18 mouse cellular contexts compared by ENCODE assay signal in the genomic region with DNA sequence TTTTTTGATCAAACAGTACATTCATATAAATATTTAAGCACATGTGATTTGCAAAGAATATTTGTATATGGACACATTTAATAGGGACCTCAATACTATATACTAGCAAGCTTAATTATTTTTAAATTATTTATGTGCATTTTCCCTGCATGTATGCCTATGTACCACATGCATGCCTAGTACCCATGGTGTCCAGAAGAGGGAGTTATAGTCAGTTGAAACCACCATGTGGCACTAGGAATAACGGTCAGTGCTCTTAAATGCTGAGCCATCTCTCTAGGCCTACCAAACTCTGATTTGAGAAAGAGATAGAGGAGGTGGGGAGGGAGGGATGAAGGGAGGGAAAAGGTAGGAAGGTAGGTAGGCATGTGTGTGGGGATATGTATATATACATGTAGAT. TPM values are rescaled to one million over a fixed set of nuclear protein-coding genes. Genes with fewer than 3 reads are reported as not detected.
A peak's percentile ranks its signal among the peaks of the same experiment; 100 is the strongest.
DNase-seq lines count a peak whose midpoint lies in the region; ATAC-seq and TF ChIP-seq lines count a peak whose summit lies in the region.
"Had no signal": no experiment of that assay in that cellular context is flagged by ENCODE, and none has a peak within 500 bp of the region (broad histone marks: within the 10 kb centered on the region; RNA-seq: fewer than 3 reads in every experiment).

No protein-coding gene starts in this region.

- intact Hi-C loops in heart, adult 2 months (cut with DNase I), result no loop called here

- peaks cover 3% of the 10 kb centered on the region for H3K36me3 ChIP-seq in heart, adult 2 months (ENCODE audit: control insufficient read depth, insufficient read depth, low read length)
- peaks cover 76% of the 10 kb centered on the region for H3K36me3 ChIP-seq in heart, embryonic 10.5 days
- H3K36me3 ChIP-seq in lung, postnatal 0 days (ENCODE audit: insufficient read depth, low read length), result peaks cover 25% of the 10 kb centered on the region; the same call in 1 of the 2 replicates

- H3K9ac ChIP-seq in heart, adult 2 months (ENCODE audit: low read depth, low read length), result no peak overlapping the region
- no peak overlapping the region for H3K9ac ChIP-seq in lung, postnatal 0 days (replicated peaks; ENCODE audit: low read depth)
- H3K9ac ChIP-seq: embryonic facial prominence, embryonic 13.5 days; hindbrain, embryonic 14.5 days had no signal

- no peak overlapping the region for H3K27ac ChIP-seq in heart, adult 2 months
- no peak overlapping the region for H3K27ac ChIP-seq in heart, embryonic 10.5 days
- H3K27ac ChIP-seq in lung, postnatal 0 days (ENCODE audit: low read length), result no peak overlapping the region
- H3K27ac ChIP-seq: embryonic facial prominence, embryonic 13.5 days; hindbrain, embryonic 14.5 days had no signal

- no peak for DNase-seq in heart, adult 2 months
- no peak for DNase-seq in heart, embryonic 10.5 days (ENCODE audit: low spot score)
- DNase-seq in lung, postnatal 0 days (ENCODE audit: low spot score), result no peak
- no peak for DNase-seq in lung, adult 18-20 months
- peak; percentile 25 for DNase-seq in NIH3T3 (ENCODE audit: low read depth)
- DNase-seq in retina, embryonic 14.5 days (ENCODE audit: low spot score), result peak; percentile 55
- no peak for DNase-seq in thymus, postnatal 10 days (ENCODE audit: low spot score in 2 of 2)
- DNase-seq in frontal cortex, postnatal 10 days (ENCODE audit: low spot score in 2 of 2), result no peak
- DNase-seq: adrenal gland, postnatal 36 days; cerebellum, adult 18-20 months; kidney, postnatal 25 days; lung, postnatal 10 days; spleen, adult 18-20 months; thymus, adult 2 months had no signal

- H3K4me2 ChIP-seq in lung, postnatal 0 days (replicated peaks; ENCODE audit: low read depth, low read length), result no peak overlapping the region
- H3K4me2 ChIP-seq: embryonic facial prominence, embryonic 13.5 days; heart, embryonic 11.5 days; hindbrain, embryonic 14.5 days had no signal

- no peak for TF ChIP-seq POLR2A in heart, adult 2 months (IDR thresholded peaks at IDR 0.05; ENCODE audit: insufficient read depth, low read depth, low read length)

- no peaks in the 10 kb centered on the region for H3K79me2 ChIP-seq in heart, adult 2 months (replicated peaks; ENCODE audit: control insufficient read depth, insufficient read depth, low read length)

- no peaks in the 10 kb centered on the region for H3K27me3 ChIP-seq in heart, adult 2 months (ENCODE audit: control insufficient read depth, insufficient read depth, low read length)
- H3K27me3 ChIP-seq in heart, embryonic 10.5 days (ENCODE audit: insufficient read depth, poor library complexity, severe bottlenecking), result no peaks in the 10 kb centered on the region
- no peaks in the 10 kb centered on the region for H3K27me3 ChIP-seq in lung, postnatal 0 days (replicated peaks; ENCODE audit: insufficient read depth, low read length)
- H3K27me3 ChIP-seq: embryonic facial prominence, embryonic 13.5 days had no signal

- no peak for TF ChIP-seq EP300 in heart, adult 2 months (IDR thresholded peaks at IDR 0.05; ENCODE audit: insufficient read depth, low read depth, low read length)
- no peak for TF ChIP-seq EP300 in lung, postnatal 0 days (IDR thresholded peaks at IDR 0.05)

- peak; percentile 66 for TF ChIP-seq CTCF in heart, adult 2 months (IDR thresholded peaks at IDR 0.05)
- TF ChIP-seq CTCF in lung, postnatal 0 days (IDR thresholded peaks at IDR 0.05), result peak; percentile 61

- no peaks in the 10 kb centered on the region for H3K9me3 ChIP-seq in heart, embryonic 10.5 days
- no peaks in the 10 kb centered on the region for H3K9me3 ChIP-seq in lung, postnatal 0 days (ENCODE audit: low read length)
- H3K9me3 ChIP-seq: embryonic facial prominence, embryonic 13.5 days; G1E had no signal

- H3K4me3 ChIP-seq in heart, adult 2 months, result no peak overlapping the region
- no peak overlapping the region for H3K4me3 ChIP-seq in heart, embryonic 10.5 days
- H3K4me3 ChIP-seq in lung, postnatal 0 days (ENCODE audit: low read depth, low read length), result no peak overlapping the region
- H3K4me3 ChIP-seq: embryonic facial prominence, embryonic 13.5 days had no signal

- no peak for ATAC-seq in lung, postnatal 0 days

- H3K4me1 ChIP-seq in heart, adult 2 months (ENCODE audit: control insufficient read depth, insufficient read depth, low read length), result no peaks in the 10 kb centered on the region
- H3K4me1 ChIP-seq in heart, embryonic 10.5 days, result no peaks in the 10 kb centered on the region
- H3K4me1 ChIP-seq in lung, postnatal 0 days (ENCODE audit: insufficient read depth, low read depth, low read length), result no peaks in the 10 kb centered on the region
- H3K4me1 ChIP-seq: embryonic facial prominence, embryonic 13.5 days had no signal

- WGBS in heart, adult 2 months, result 48% methylated on average over 1 of the region's 1 CpGs
- WGBS in heart, embryonic 10.5 days, result 73% methylated on average over 1 of the region's 1 CpGs
- WGBS in lung, postnatal 0 days, result 48% methylated on average over 1 of the region's 1 CpGs

RNA-seq across cellular contexts. Expression of a gene that starts 37.8 kb away (rescaled TPM):
- total RNA-seq in heart, adult 2 months (2021), result not detected
- polyA plus RNA-seq in heart, adult 2 months (2012; rRNA removed), result not detected in 2 replicates
- polyA plus RNA-seq in heart, embryonic 10.5 days (2016; fragmentation: Nextera tagmentation; extraction: Ambion mirVana), result 0.89 TPM in 1 of 2 replicates, not detected in the other
- polyA plus RNA-seq in lung, postnatal 0 days (2015; fragmentation: Nextera tagmentation; extraction: Ambion mirVana), result 1.4 and 1.6 TPM in 2 replicates
- total RNA-seq: G1E had no signal
- polyA plus RNA-seq: G1E; heart, embryonic 11.5 days; thymus, adult 2 months had no signal

Comparison
In these comparisons a context has a peak if more than half of its experiments do, and no peak if none do; other contexts are left out.
1. DNase-seq: peak in NIH3T3 (single experiment) and retina, embryonic 14.5 days (single experiment); none in heart, adult 2 months (0 of 2), heart, embryonic 10.5 days (single experiment), lung, postnatal 0 days (single experiment), lung, adult 18-20 months (0 of 2), thymus, postnatal 10 days (0 of 2) and frontal cortex, postnatal 10 days (0 of 2).